ENCODE assay signal across 7 mouse cellular contexts in the genomic region with DNA sequence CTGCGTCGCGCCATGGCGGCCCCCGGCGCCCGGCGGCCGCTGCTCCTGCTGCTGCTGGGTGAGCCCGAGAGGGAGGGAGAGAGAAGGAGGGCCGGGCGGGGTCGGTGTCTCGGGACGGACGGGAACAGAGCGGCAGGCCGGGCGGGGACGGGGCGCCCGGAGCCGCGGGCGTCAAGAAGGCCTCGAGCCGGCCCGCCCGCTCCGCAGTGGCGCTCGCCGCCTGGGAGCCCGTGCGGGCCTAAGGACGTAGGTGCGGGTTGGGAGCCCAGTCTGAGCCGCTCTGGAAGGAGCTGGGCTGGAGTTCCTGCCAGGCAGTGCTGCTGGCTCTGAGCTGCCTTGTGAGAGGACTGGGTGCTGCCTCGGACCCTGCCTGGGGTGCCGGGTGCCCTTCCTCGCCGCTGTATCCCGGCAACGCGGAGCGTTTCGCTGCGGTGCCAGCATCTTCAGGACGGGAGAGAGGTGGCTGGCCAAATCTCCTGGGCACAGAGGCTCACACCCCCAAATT. TPM values are rescaled to one million over a fixed set of nuclear protein-coding genes. Genes with fewer than 3 reads are reported as not detected.
A peak's percentile ranks its signal among the peaks of the same experiment; 100 is the strongest.
DNase-seq lines count a peak whose midpoint lies in the region; ATAC-seq and TF ChIP-seq lines count a peak whose summit lies in the region.

No protein-coding gene starts in this region.

- peak; percentile 44 to 52 for DNase-seq in right cerebral cortex, postnatal 10 days (ENCODE audit: low spot score in 2 of 2)
- no peak for DNase-seq in right cerebral cortex, adult 18-20 months
- DNase-seq in lung, postnatal 14 days, result peak; percentile 24
- no peak for DNase-seq in ovary, postnatal 36 days (ENCODE audit: low spot score)
- no peak for DNase-seq in cerebellum, postnatal 10 days

- H3K27ac ChIP-seq in cortical plate, adult 2 months (ENCODE audit: insufficient read depth, low read length), result peak overlapping the region; percentile 17; the same call in 1 of the 2 replicates
- peak overlapping the region; percentile 75 for H3K27ac ChIP-seq in hindbrain, embryonic 12.5 days

- no peak for TF ChIP-seq CTCF in cortical plate, adult 2 months (IDR thresholded peaks at IDR 0.05; ENCODE audit: extremely low read depth, insufficient read depth, low read length)

- ATAC-seq in hindbrain, embryonic 12.5 days (ENCODE audit: low FRiP score), result peak; percentile 74

- no peaks in the 10 kb centered on the region for H3K27me3 ChIP-seq in hindbrain, embryonic 12.5 days

- peak overlapping the region; percentile 97 for H3K4me3 ChIP-seq in cortical plate, adult 2 months (ENCODE audit: insufficient read depth, low read length)
- H3K4me3 ChIP-seq in hindbrain, embryonic 12.5 days, result peak overlapping the region; percentile 100

- peaks cover 6% of the 10 kb centered on the region for H3K4me1 ChIP-seq in cortical plate, adult 2 months (ENCODE audit: control insufficient read depth, insufficient read depth, low read length)
- H3K4me1 ChIP-seq in hindbrain, embryonic 12.5 days, result peaks cover 23% of the 10 kb centered on the region

- peak overlapping the region; percentile 99 for H3K9ac ChIP-seq in hindbrain, embryonic 12.5 days

- 1% methylated on average over 47 of the region's 49 CpGs for WGBS in hindbrain, embryonic 12.5 days

- H3K4me2 ChIP-seq in hindbrain, embryonic 12.5 days (replicated peaks), result peak overlapping the region; percentile 94

- no peaks in the 10 kb centered on the region for H3K9me3 ChIP-seq in hindbrain, embryonic 12.5 days (replicated peaks)

- no peaks in the 10 kb centered on the region for H3K36me3 ChIP-seq in hindbrain, embryonic 12.5 days

- TF ChIP-seq POLR2A in cortical plate, adult 2 months (IDR thresholded peaks at IDR 0.05; ENCODE audit: extremely low read depth, insufficient read depth, low read length), result no peak

RNA-seq across cellular contexts. Expression of gene Lamp1, which starts 0.5 kb away (rescaled TPM):
- polyA plus RNA-seq in cortical plate, adult 2 months (2012; rRNA removed), result 425 and 453 TPM in 2 replicates
- polyA plus RNA-seq in hindbrain, embryonic 12.5 days (2016; fragmentation: Nextera tagmentation; extraction: Ambion mirVana), result 276 and 280 TPM in 2 replicates

RNA-seq across cellular contexts. Expression of gene Grtp1, which starts 41.0 kb away (rescaled TPM):
- 6.5 and 6.7 TPM in 2 replicates for polyA plus RNA-seq in cortical plate, adult 2 months (2012; rRNA removed)
- polyA plus RNA-seq in hindbrain, embryonic 12.5 days (2016; fragmentation: Nextera tagmentation; extraction: Ambion mirVana), result 9.2 and 10.8 TPM in 2 replicates

RNA-seq across cellular contexts. Expression of gene Cul4a, which starts 54.0 kb away (rescaled TPM):
- polyA plus RNA-seq in cortical plate, adult 2 months (2012; rRNA removed), result 45.5 and 46.9 TPM in 2 replicates
- polyA plus RNA-seq in hindbrain, embryonic 12.5 days (2016; fragmentation: Nextera tagmentation; extraction: Ambion mirVana), result 92.1 and 95.5 TPM in 2 replicates

RNA-seq across cellular contexts. Expression of gene Pcid2, which starts 54.2 kb away (rescaled TPM):
- 32.8 and 36.1 TPM in 2 replicates for polyA plus RNA-seq in cortical plate, adult 2 months (2012; rRNA removed)
- 51.3 and 59.3 TPM in 2 replicates for polyA plus RNA-seq in hindbrain, embryonic 12.5 days (2016; fragmentation: Nextera tagmentation; extraction: Ambion mirVana)

Comparison
In these comparisons a context has a peak if more than half of its experiments do, and no peak if none do; other contexts are left out.
1. DNase-seq: peak in right cerebral cortex, postnatal 10 days (2 of 2) and lung, postnatal 14 days (single experiment); none in right cerebral cortex, adult 18-20 months (single experiment), ovary, postnatal 36 days (single experiment) and cerebellum, postnatal 10 days (0 of 2).